Mouse (Mus musculus): ENCODE measurements around the gene Mogs. TPM values are rescaled to one million over a fixed set of nuclear protein-coding genes. Genes with fewer than 3 reads are reported as not detected.

Mogs gene
- polyA plus RNA-seq, 1 experiment from 2014 or later, result 21.4 TPM

- 3% methylated on average over 35 of the region's 52 CpGs for WGBS (ENCODE audit: insufficient replicate concordance)
- peaks cover 11% of the 10 kb centered on the region for H3K36me3 ChIP-seq (replicated peaks; ENCODE audit: insufficient read depth, low read length)
- H3K27ac ChIP-seq (ENCODE audit: low read depth), result peak overlapping the region; percentile 77
These were observed 6.8 kb downstream of the Mogs start for GRCm38 (mm10) chr6:83121863-83122710.

DNA sequence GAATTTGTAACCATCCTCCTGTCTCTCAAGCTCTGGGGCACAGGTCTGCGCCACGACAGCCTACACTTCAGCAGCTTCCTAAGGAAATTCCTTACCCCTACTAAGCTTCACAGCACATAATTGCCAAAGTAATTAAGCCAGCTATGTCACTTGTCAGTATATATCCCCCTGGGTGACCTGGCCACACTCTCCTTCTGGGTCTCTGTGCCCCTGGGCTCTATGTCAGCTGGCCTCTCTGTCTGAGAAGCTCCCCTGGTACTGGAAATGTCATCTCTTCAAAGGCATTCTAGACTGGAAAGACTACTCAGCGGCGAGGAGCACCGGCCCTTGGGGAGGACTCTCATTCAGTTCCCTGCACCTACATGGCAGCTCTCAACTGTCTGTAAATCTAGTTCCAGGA is 7.7 kb downstream of the Mogs start:
- peaks cover 8% of the 10 kb centered on the region for H3K36me3 ChIP-seq (replicated peaks; ENCODE audit: insufficient read depth, low read length)
- no peak overlapping the region for H3K4me3 ChIP-seq (ENCODE audit: low read depth, low read length)
- 94% methylated on average over 5 of the region's 5 CpGs for WGBS (ENCODE audit: insufficient replicate concordance)
- H3K9ac ChIP-seq (replicated peaks), result no peak overlapping the region
- H3K27ac ChIP-seq (ENCODE audit: low read depth), result no peak overlapping the region
- TF ChIP-seq CTCF (IDR thresholded peaks at IDR 0.05; ENCODE audit: low read depth), result no peak
- TF ChIP-seq EP300 (IDR thresholded peaks at IDR 0.05; ENCODE audit: low read depth), result no peak
- peak overlapping the region; percentile 85 for H3K4me2 ChIP-seq (ENCODE audit: low read depth, low read length)
- DNase-seq (no peak), ATAC-seq (no peak)
- no peaks in the 10 kb centered on the region for H3K9me3 ChIP-seq (ENCODE audit: low read length)
- peaks cover 40% of the 10 kb centered on the region for H3K4me1 ChIP-seq (ENCODE audit: insufficient read depth)
- no peaks in the 10 kb centered on the region for H3K27me3 ChIP-seq (ENCODE audit: insufficient read depth, low read length)

More at GRCm38 (mm10) chr6:83121863-83122710, 6.8 kb downstream of the Mogs start:
- ATAC-seq, result peak; percentile 36
- H3K9me3 ChIP-seq (ENCODE audit: low read length), result no peaks in the 10 kb centered on the region
- H3K9ac ChIP-seq (replicated peaks), result peak overlapping the region; percentile 78
- no peak for TF ChIP-seq EP300 (IDR thresholded peaks at IDR 0.05; ENCODE audit: low read depth)
- no peak for TF ChIP-seq CTCF (IDR thresholded peaks at IDR 0.05; ENCODE audit: low read depth)
- peak overlapping the region; percentile 85 for H3K4me2 ChIP-seq (ENCODE audit: low read depth, low read length)
- no peaks in the 10 kb centered on the region for H3K27me3 ChIP-seq (ENCODE audit: insufficient read depth, low read length)
- no peak for DNase-seq
- peaks cover 40% of the 10 kb centered on the region for H3K4me1 ChIP-seq (ENCODE audit: insufficient read depth)
- H3K4me3 ChIP-seq (ENCODE audit: low read depth, low read length), result peak overlapping the region; percentile 64

GRCm38 (mm10) chr6:83124851-83125312 is 9.6 kb downstream of the Mogs start:
- TF ChIP-seq CTCF (IDR thresholded peaks at IDR 0.05; ENCODE audit: low read depth), result no peak
- TF ChIP-seq EP300 (IDR thresholded peaks at IDR 0.05; ENCODE audit: low read depth), result peak; percentile 82
- H3K4me3 ChIP-seq (ENCODE audit: low read depth, low read length), result peak overlapping the region; percentile 76
- H3K9me3 ChIP-seq (ENCODE audit: low read length), result no peaks in the 10 kb centered on the region
- WGBS (ENCODE audit: insufficient replicate concordance), result under 1% methylated on average over 30 of the region's 30 CpGs
- peak; percentile 92 for DNase-seq
- H3K4me1 ChIP-seq (ENCODE audit: insufficient read depth), result peaks cover 37% of the 10 kb centered on the region
- peak overlapping the region; percentile 74 for H3K9ac ChIP-seq (replicated peaks)
- 0 out of 2 replicates have a peak, but pooled peaks cover 3% of the 10 kb centered on the region for H3K36me3 ChIP-seq (replicated peaks; ENCODE audit: insufficient read depth, low read length)
- peak; percentile 20 for ATAC-seq
- H3K27ac ChIP-seq (ENCODE audit: low read depth), result peak overlapping the region; percentile 65
- H3K4me2 ChIP-seq (ENCODE audit: low read depth, low read length), result peak overlapping the region; percentile 97
- no peaks in the 10 kb centered on the region for H3K27me3 ChIP-seq (ENCODE audit: insufficient read depth, low read length)

GRCm38 (mm10) chr6:83125331-83125730 is 10.0 kb downstream of the Mogs start, which contains the start of gene Ino80b:
TSS of gene Ino80b (minus strand) at chr6:83125431.
- ATAC-seq (no peak), DNase-seq (no peak)
- Histone ChIP-seq H3K36me3 (replicated peaks; ENCODE audit: insufficient read depth, low read length) (0 out of 2 replicates have a peak, but pooled peaks cover 3% of the 10 kb centered on the region), H3K4me1 (ENCODE audit: insufficient read depth) (peaks cover 33% of the 10 kb centered on the region), H3K4me2 (ENCODE audit: low read depth, low read length) (peak within 1 kb of the TSS; percentile 97), H3K9ac (replicated peaks) (peak within 1 kb of the TSS; percentile 74), H3K4me3 (ENCODE audit: low read depth, low read length) (peak within 1 kb of the TSS; percentile 76), H3K27me3 (ENCODE audit: insufficient read depth, low read length) (no peaks in the 10 kb centered on the region), H3K9me3 (ENCODE audit: low read length) (no peaks in the 10 kb centered on the region), H3K27ac (ENCODE audit: low read depth) (peak within 1 kb of the TSS; percentile 65)
- 27% methylated on average over 5 of the region's 5 CpGs for WGBS (ENCODE audit: insufficient replicate concordance)
- TF ChIP-seq EP300 (IDR thresholded peaks at IDR 0.05; ENCODE audit: low read depth), result no peak

- WGBS (ENCODE audit: insufficient replicate concordance), result 83% methylated on average over 5 of the region's 5 CpGs
- Histone ChIP-seq H3K27ac (ENCODE audit: low read depth) (no peak overlapping the region), H3K4me3 (ENCODE audit: low read depth, low read length) (no peak overlapping the region), H3K4me2 (ENCODE audit: low read depth, low read length) (no peak overlapping the region), H3K9ac (replicated peaks) (no peak overlapping the region), H3K27me3 (ENCODE audit: insufficient read depth, low read length) (no peaks in the 10 kb centered on the region), H3K9me3 (ENCODE audit: low read length) (no peaks in the 10 kb centered on the region), H3K4me1 (ENCODE audit: insufficient read depth) (peaks cover 27% of the 10 kb centered on the region), H3K36me3 (replicated peaks; ENCODE audit: insufficient read depth, low read length) (0 out of 2 replicates have a peak, but pooled peaks cover 3% of the 10 kb centered on the region)
- ATAC-seq, result no peak
- peak; percentile 58 for TF ChIP-seq CTCF (IDR thresholded peaks at IDR 0.05; ENCODE audit: low read depth)
- no peak for TF ChIP-seq EP300 (IDR thresholded peaks at IDR 0.05; ENCODE audit: low read depth)
- DNase-seq, result no peak
These were observed 12.1 kb downstream of the Mogs start for GRCm38 (mm10) chr6:83127419-83127818.

DNA sequence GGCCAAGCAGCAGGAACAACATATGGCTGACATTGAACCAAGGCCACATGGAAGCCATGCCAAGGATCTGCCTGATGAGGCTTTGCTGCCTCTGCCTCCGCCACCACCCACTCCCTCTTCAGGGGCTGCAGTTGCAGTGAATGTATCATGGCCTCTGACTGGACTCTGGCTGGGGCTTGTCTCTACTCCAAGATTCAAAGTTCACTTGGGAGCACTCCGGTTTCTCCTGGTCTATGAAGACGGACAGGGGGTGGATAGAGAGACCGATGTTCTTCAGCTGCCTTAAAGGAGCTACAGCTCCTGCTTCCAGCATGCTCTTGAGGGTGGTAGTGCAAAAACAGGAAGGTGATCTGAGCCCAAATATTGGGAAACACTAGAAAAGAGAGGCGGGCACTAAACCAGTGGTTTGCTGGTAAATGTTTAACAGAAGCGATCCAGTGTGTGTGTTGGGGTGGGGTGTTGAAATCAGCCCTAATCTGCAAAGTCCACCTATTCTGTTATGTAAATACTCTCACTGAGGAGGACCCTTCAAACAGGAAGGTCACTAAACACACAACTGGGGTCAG is 16.3 kb downstream of the Mogs start:
- Histone ChIP-seq H3K4me2 (ENCODE audit: low read depth, low read length) (peak overlapping the region; percentile 30; the same call in 1 of the 2 replicates), H3K27me3 (ENCODE audit: insufficient read depth, low read length) (no peaks in the 10 kb centered on the region), H3K4me3 (ENCODE audit: low read depth, low read length) (no peak overlapping the region), H3K36me3 (replicated peaks; ENCODE audit: insufficient read depth, low read length) (no peaks in the 10 kb centered on the region), H3K4me1 (ENCODE audit: insufficient read depth) (peaks cover 26% of the 10 kb centered on the region), H3K9me3 (ENCODE audit: low read length) (no peaks in the 10 kb centered on the region), H3K9ac (replicated peaks) (peak overlapping the region; percentile 3), H3K27ac (ENCODE audit: low read depth) (peak overlapping the region; percentile 88)
- TF ChIP-seq CTCF (IDR thresholded peaks at IDR 0.05; ENCODE audit: low read depth), result no peak
- TF ChIP-seq EP300 (IDR thresholded peaks at IDR 0.05; ENCODE audit: low read depth), result peak; percentile 46; the same call in 1 of the 2 replicates
- ATAC-seq (peak; percentile 90), DNase-seq (peak; percentile 49)
- 36% methylated on average over 6 of the region's 6 CpGs for WGBS (ENCODE audit: insufficient replicate concordance)

Measured in liver, postnatal 0 days (tissue).